Mouse (Mus musculus): Measurements from ENCODE around the gene Tmprss11a.

Tmprss11a gene

DNA sequence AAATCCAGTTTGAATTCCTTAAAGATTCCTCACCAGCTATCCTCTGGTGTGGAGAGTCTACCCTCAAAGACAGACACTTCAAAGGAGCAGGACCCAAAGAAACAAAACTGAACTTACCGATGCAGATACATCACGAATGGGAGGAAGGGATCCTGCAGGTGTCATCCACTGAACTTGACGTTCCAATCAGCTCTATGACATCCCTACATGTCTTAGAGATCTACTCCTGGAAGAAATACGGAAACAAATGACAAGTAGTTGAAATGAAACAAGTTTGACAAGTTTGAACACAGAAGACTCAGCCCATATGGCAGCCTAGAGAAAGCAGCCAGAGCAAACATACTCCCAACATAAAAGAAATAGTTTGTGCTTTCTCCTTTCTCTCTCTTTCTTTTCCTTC, at the start of gene Tmprss11a:
TSS of gene Tmprss11a (minus strand) at position 101 of the 400 bp plus-strand sequence.
- DNase-seq (ENCODE audit: low spot score in 2 of 2): no peak

- no peak for DNase-seq (ENCODE audit: low spot score in 2 of 2)
Measured at GRCm38 (mm10) chr5:86518500-86518899, 49.7 kb upstream of the Tmprss11a start, which contains the start of gene Tmprss11g. TSS of gene Tmprss11g (minus strand) at chr5:86518600.

DNA sequence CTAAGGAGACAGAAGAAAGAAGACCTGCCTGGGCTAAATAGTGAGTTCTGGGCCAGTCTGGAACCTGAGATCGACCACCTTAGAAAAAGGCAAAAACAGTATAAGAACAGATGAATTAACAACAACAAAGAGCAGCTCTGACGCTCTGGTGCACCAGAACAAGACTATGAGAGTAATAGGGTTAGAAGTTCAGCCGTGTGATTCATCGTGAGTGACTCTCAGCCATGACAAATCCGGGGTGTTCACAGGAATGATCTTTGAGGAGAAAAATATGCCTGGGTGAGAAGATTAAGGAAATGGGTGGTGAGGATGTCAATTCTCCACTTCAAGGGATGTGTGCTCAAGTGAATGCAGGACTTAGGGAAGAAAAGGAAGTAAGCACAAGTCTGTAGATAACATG, 42.7 kb upstream of the Tmprss11a start:
- DNase-seq (ENCODE audit: low spot score in 2 of 2): no peak

DNA sequence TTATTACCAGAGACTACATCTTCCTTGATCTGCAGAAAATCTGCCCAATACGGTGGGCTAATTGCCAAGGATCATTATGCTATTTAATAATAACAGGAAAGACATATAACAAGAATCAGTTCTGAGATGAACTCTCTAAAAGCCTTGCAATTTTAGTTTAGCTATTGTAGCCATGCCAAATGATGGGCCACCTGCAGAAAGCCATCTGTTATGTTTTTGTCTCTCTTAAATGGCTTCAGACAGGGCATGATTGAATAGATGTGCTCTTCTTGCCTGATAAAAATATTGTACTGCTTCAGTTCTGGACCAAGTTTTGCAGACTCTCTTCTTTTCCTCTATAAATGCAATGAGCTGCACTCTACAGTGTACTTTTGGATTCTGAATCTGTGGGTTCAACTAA, 24.7 kb upstream of the Tmprss11a start:
- DNase-seq (ENCODE audit: low spot score in 2 of 2): no peak

DNA sequence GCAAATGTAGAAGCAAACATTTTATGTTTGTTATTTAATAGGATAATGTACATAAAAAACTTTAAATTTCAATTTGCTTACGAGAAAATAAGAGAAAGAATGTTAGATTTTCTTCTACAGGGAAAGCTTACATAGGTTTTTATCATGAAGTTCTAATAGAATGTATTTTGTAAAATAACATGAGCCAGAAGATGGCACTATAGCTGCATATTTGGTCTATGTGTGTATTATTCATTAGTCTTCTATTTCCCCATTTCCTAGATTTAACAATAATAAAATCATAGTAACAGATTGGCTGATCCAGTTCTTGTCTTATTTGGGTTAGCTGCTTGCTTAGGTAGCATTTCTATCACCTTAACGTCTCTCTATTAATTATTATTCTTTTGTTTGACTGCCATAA, 13.8 kb upstream of the Tmprss11a start:
- no peak for DNase-seq (ENCODE audit: low spot score in 2 of 2)

GRCm38 (mm10) chr5:86482031-86482430, 13.2 kb upstream of the Tmprss11a start:
- DNase-seq (ENCODE audit: low spot score in 2 of 2): no peak

DNA sequence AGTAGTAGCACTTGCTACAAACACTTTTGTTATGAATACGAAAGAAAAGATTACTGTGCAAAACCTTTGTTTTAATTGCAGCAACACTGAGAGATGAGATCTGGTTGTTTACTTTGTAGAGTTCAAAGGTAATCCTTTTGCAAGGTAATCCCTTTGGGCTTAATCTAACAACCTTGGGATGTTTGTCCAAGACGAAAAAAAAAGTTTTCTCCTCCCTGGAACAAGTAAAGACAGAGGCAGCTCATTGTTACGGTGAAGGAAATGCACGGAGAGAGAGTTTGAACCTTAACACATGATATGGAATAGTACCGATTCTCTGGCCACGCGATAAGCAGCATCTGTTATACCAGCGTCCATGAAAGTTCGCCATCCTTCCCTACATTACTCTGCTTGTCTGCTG, 5.1 kb upstream of the Tmprss11a start:
- no peak for DNase-seq (ENCODE audit: low spot score in 2 of 2)

DNA sequence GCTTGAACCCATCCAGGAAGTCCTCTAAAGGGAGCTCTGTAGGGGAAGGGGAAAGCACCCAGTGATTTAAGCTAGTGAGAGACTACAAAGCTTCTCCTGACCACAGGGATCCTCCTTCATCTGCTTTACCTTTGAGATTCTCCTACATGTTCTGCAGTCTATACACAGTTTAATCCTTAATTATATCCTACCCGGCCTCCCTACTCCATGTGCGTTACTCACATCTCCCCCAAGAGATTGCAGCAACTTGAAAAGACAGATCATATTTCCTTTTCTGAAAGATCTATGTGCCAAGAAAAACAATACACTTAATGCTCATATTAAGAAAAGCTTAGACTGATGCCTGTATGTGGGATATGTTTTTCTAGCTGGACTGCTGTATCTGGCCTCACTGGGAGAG, 29.5 kb downstream of the Tmprss11a start:
- DNase-seq (ENCODE audit: low spot score in 2 of 2): no peak

DNA sequence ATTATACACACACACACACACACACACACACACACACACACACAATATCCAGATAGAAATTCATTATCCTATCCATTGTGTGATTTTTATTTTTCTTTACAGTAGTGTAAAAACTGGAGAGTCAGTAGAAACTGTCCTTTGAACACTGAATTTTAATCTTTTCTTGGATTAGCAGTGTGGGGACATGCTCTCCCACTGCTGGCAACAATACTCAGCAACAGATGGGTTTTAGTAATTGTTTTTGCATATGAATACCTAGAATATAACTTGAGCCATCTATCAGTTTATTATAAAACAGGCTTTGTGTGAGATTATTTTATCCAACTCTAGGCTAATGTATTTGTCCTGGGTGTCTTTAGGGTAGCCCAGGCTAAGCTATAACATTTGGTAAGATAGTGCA, 30.2 kb downstream of the Tmprss11a start:
- DNase-seq (ENCODE audit: low spot score in 2 of 2): no peak

GRCm38 (mm10) chr5:86432697-86433096, 36.1 kb downstream of the Tmprss11a start:
- no peak for DNase-seq (ENCODE audit: low spot score in 2 of 2)

- DNase-seq (ENCODE audit: low spot score in 2 of 2): no peak
Measured at GRCm38 (mm10) chr5:86431096-86431495, 37.7 kb downstream of the Tmprss11a start.

- no peak for DNase-seq (ENCODE audit: low spot score in 2 of 2)
Measured at GRCm38 (mm10) chr5:86421323-86422028, 47.3 kb downstream of the Tmprss11a start.

- no peak for DNase-seq (ENCODE audit: low spot score in 2 of 2)
Measured at GRCm38 (mm10) chr5:86419494-86419893, 49.3 kb downstream of the Tmprss11a start.

- no peak for DNase-seq (ENCODE audit: low spot score in 2 of 2)
Measured at GRCm38 (mm10) chr5:86414280-86414679, 54.5 kb downstream of the Tmprss11a start.

- DNase-seq (ENCODE audit: low spot score in 2 of 2): no peak
Measured at GRCm38 (mm10) chr5:86410815-86411214, 58.0 kb downstream of the Tmprss11a start.

- DNase-seq (ENCODE audit: low spot score in 2 of 2): no peak
Measured at GRCm38 (mm10) chr5:86407941-86408340, 60.8 kb downstream of the Tmprss11a start.

- no peak for DNase-seq (ENCODE audit: low spot score in 2 of 2)
Measured at GRCm38 (mm10) chr5:86407191-86407590, 61.6 kb downstream of the Tmprss11a start.

DNA sequence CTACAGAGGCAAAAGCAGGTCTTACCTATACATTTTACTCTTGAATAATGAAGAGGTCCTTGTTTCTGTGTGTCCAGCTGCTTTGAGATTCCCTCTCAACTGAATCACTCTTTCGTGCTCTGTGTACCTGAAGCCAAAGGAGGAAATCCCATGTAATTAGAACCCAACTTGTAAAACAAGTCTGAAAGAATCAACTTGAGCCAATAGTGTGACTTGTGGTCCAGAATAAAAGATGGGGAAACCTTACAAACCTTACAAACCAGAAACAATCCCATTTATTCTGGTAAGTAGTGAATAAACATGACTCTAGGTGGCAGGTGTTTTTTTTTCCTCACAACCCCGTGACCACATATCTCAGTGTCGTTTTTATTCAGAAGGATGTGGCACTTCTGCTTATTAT, 95.5 kb downstream of the Tmprss11a start, which contains the start of gene Tmprss11d:
TSS of gene Tmprss11d (minus strand) at position 101 of the 400 bp plus-strand sequence.
- no peak for DNase-seq (ENCODE audit: low spot score in 2 of 2)

Measured in cerebellum, postnatal 4 days (tissue).